Mouse (Mus musculus) urinary bladder, adult 2 months (tissue): ENCODE data around the gene Yars2. TPM values are rescaled to one million over a fixed set of nuclear protein-coding genes. Genes with fewer than 3 reads are reported as not detected.

ENCODE experiments used
- polyA plus RNA-seq: library from polyadenylated mRNA; depleted of rRNA; stranded (reverse); fragments of >200 nt; gene quantifications from 2 replicates; pipeline ENCODE4 v1.2.3, GENCODE M21; 2012; rRNA removed

Gene Yars2
- polyA plus RNA-seq, 1 experiment = 19.2 TPM

Other genes starting within 250 kb of the Yars2 start
- gene Pkp2, start 89.6 kb upstream of the Yars2 start, polyA plus RNA-seq = 19.8 and 20.1 TPM in 2 replicates
- gene Dnm1l, start 56.0 kb downstream of the Yars2 start, polyA plus RNA-seq = 45.5 and 48.1 TPM in 2 replicates